Mouse (Mus musculus): Measurements from ENCODE around the gene Enpp7.
A peak's percentile ranks its signal among the peaks of the same experiment; 100 is the strongest.

Gene Enpp7

GRCm38 (mm10) chr11:118998540-118999265 is 10.7 kb downstream of the Enpp7 start:
- peak; percentile 89 for DNase-seq

- peak; percentile 33 for DNase-seq
These were observed 11.4 kb downstream of the Enpp7 start for GRCm38 (mm10) chr11:118999361-118999804.

- no peak for DNase-seq
These were observed 12.9 kb downstream of the Enpp7 start for GRCm38 (mm10) chr11:119000877-119001276.

- DNase-seq: no peak
These were observed 13.6 kb downstream of the Enpp7 start for GRCm38 (mm10) chr11:119001493-119002128.

- no peak for DNase-seq
These were observed 17.7 kb downstream of the Enpp7 start for GRCm38 (mm10) chr11:119005547-119006275.

GRCm38 (mm10) chr11:119006462-119006861 is 18.5 kb downstream of the Enpp7 start:
- no peak for DNase-seq

- DNase-seq: peak; percentile 44
These were observed 19.8 kb downstream of the Enpp7 start for GRCm38 (mm10) chr11:119007461-119008456.

GRCm38 (mm10) chr11:119014455-119014854 is 26.5 kb downstream of the Enpp7 start:
- no peak for DNase-seq

- DNase-seq: no peak
These were observed 29.5 kb downstream of the Enpp7 start for GRCm38 (mm10) chr11:119017506-119017905.

- peak; percentile 4 for DNase-seq
These were observed 33.2 kb downstream of the Enpp7 start for GRCm38 (mm10) chr11:119021180-119021579.

- DNase-seq: no peak
These were observed 34.3 kb downstream of the Enpp7 start for GRCm38 (mm10) chr11:119022068-119022894.

GRCm38 (mm10) chr11:119022895-119023615 is 35.1 kb downstream of the Enpp7 start, which contains the start of gene Cbx2:
TSS of gene Cbx2 (plus strand) at chr11:119022962.
- peak; percentile 94 for DNase-seq

- peak; percentile 62 for DNase-seq
These were observed 35.6 kb downstream of the Enpp7 start for GRCm38 (mm10) chr11:119023616-119023980.

GRCm38 (mm10) chr11:119024260-119024659 is 36.3 kb downstream of the Enpp7 start:
- DNase-seq: peak; percentile 28

- DNase-seq: peak; percentile 79
These were observed 38.2 kb downstream of the Enpp7 start for GRCm38 (mm10) chr11:119026203-119026602.

- DNase-seq: peak; percentile 93
These were observed 46.0 kb downstream of the Enpp7 start for GRCm38 (mm10) chr11:119033874-119034558.

- no peak for DNase-seq
These were observed 46.6 kb downstream of the Enpp7 start for GRCm38 (mm10) chr11:119034635-119035034.

GRCm38 (mm10) chr11:119035094-119035685 is 47.2 kb downstream of the Enpp7 start:
- no peak for DNase-seq

GRCm38 (mm10) chr11:119035686-119036165 is 47.7 kb downstream of the Enpp7 start:
- DNase-seq: no peak

Data from kidney, postnatal 10 days (tissue).